Mouse (Mus musculus) lung, postnatal 14 days (tissue): ENCODE data around the gene Trpv5.
A peak's percentile ranks its signal among the peaks of the same experiment; 100 is the strongest.

Experiments
- DNase-seq: peaks from one replicate; pipeline ENCODE4 v3.0.0; 2021

The Trpv5 gene

DNA sequence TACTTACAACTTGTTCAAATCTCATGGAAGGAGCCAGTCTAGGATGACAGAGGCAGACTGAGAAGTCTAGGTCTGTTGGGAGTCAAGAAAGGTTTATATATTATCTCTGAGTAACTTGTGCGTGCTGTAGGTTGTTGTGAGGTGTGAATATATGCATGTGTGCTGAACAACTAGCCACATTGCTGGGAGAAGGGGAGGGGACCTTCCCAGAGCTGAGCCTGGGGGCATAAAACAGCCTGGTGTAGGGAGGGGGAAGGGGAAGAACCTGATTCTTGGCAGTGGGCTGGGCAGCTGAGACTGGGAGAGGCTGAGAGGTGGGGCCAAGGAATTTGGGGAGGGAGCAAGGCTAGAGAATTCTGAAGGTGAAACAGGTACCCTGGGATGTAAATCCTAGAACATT lies at the start of gene Trpv5:
Gene Trpv5 (minus strand): TSS at position 101 of the 400 bp plus-strand sequence.
- DNase-seq: no peak

- DNase-seq: no peak
These were observed 47.5 kb upstream of the Trpv5 start for GRCm38 (mm10) chr6:41727989-41728609.

GRCm38 (mm10) chr6:41721430-41721829 lies 40.9 kb upstream of the Trpv5 start:
- no peak for DNase-seq

- DNase-seq: no peak
These were observed 29.7 kb upstream of the Trpv5 start for GRCm38 (mm10) chr6:41710281-41710680.

DNA sequence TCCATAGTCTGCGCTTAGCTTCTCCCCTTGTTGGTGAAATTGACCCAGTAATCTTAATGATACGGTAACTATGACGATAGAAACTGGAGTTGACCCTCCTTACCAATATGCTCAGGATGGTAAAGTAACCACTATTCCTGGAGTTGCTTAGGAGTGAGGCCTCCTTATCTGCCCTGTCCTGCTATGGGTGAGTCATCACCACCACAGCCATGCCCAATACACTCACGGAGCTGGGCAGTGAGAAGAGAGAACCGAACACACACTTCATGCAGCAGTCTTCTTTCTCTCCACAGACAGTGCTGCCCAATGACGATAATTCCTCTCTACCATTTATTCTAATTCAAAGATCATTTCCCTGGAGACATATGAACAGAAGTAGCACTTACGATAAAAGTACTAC lies 25.7 kb upstream of the Trpv5 start:
- DNase-seq: no peak

DNA sequence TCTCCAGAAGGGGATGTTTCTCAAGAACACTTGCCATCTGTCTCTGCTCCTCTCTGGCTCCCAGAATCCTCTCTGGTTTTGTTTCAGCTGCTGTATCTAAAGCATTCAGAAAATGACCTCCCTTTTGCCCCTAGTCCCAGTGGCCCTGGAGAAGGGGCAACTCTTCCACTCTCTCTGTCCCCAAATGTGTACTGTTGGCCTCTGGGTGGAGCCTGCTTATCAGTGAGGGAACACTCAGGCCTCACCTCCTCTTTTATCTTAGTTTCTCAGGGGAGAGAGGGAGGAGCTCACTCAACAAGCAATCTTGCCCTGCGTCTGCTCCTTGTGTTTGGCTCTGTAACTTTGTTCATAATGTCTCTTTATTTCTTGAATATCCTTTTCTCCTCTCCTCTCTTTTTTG lies 23.6 kb upstream of the Trpv5 start, which contains the start of gene Kel:
Gene Kel (minus strand): TSS at position 217 of the 400 bp plus-strand sequence.
- no peak for DNase-seq

DNA sequence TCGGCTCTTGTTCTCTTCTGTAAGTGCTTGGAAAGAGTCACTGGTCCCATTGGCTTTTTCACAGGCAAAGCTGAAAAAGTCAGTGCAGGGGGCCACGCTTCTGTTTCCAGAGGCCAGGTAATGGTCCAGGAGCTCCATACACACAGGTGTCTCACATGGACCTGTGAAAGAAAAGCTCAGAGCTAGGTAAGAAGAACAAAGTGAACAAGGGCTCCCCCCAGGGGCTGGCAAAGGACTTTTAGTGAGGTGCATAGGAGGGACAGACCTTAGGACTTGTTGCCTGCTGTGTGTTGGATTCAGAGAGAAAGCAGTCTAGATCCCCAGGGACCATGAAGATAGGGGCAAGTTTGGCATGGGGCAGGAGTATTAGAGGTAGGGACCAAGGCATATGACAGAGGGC lies 22.4 kb upstream of the Trpv5 start:
- peak; percentile 22 for DNase-seq

DNA sequence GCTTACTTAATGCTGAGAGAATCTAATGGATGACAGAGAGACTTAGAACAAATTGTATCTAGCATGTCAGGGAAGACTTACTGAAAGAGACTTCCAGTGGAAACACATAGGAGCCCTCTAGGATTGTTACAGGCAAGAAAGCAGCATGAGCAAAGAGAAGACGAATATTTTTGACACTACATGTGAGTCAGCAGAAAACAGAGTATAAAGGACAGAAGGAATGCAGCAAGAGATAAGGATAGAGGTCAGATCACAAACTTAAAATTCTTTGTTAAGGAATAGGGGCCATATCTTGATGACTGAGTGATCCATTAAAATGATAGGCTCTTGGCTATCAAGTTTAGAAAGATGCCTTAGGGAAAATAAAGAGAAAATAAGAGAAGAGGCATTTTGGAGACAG lies 20.7 kb upstream of the Trpv5 start:
- no peak for DNase-seq

DNA sequence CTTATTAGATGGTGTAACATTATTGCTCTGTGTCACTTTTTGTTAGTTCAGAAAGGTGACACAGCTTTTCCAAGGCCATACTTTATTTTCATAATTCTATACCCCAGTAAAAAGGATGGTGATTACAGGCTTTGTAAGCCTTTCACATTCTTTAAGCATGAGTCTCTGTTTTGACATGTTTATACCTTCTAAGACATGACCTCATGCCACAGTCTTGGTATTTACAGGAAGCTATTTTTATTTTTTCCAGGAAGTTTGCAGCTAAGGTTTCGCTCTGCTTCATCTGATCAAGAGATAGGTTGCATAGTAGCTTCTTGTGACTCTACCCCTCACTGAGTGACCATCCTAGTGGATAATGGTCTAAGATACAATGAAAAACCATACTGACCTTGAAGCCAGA lies 13.8 kb upstream of the Trpv5 start:
- DNase-seq: no peak

- DNase-seq: no peak
These were observed 11.6 kb upstream of the Trpv5 start for GRCm38 (mm10) chr6:41692200-41692599.

- no peak for DNase-seq
These were observed 5.0 kb upstream of the Trpv5 start for GRCm38 (mm10) chr6:41685596-41685995.

GRCm38 (mm10) chr6:41684911-41685310 lies 4.3 kb upstream of the Trpv5 start:
- DNase-seq: no peak

DNA sequence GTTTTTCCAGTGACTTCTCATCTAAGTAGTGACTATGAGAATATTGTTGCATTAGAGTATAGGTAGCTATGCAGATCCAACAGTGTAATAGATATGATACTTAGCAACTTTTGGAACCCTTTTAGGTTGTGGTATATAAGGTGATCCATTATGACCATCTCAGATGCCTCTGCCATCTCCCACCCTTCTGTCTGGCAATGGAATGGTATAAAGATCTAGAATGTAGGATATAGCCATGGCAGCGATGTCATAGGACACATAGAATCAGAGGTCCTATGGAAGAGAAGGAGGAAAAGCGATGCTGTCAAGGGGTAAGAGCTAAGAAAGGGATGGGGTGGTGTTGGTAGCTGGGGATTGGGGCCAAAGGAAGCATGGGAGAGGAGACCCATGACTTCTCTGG lies 3.6 kb upstream of the Trpv5 start, which contains the start of gene Llcfc1:
Gene Llcfc1 (plus strand): TSS at position 301 of the 400 bp plus-strand sequence.
- no peak for DNase-seq

DNA sequence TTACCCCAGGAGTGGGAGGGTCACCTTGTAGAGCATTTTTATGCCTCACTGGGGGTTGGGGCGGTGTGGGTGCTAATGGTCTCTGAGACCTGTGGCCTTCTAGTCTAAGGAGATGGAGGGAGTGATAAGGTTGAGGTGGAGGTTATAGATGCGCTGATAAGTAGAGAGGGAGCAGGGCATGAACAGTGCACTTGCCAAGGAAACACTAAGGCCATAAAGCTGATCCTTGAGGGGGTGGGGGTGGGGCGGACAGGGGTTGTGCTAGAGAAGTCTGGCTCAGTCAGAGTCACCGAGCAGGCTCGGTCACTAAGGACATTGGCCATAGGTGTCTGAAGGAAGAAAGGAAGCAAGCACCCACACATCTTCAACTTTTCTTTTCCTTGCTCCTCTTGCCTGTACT lies 1.1 kb upstream of the Trpv5 start:
- no peak for DNase-seq

- no peak for DNase-seq
These were observed 4.0 kb downstream of the Trpv5 start for GRCm38 (mm10) chr6:41676530-41676929.

GRCm38 (mm10) chr6:41662320-41662719 lies 18.2 kb downstream of the Trpv5 start:
- peak; percentile 20 for DNase-seq

DNA sequence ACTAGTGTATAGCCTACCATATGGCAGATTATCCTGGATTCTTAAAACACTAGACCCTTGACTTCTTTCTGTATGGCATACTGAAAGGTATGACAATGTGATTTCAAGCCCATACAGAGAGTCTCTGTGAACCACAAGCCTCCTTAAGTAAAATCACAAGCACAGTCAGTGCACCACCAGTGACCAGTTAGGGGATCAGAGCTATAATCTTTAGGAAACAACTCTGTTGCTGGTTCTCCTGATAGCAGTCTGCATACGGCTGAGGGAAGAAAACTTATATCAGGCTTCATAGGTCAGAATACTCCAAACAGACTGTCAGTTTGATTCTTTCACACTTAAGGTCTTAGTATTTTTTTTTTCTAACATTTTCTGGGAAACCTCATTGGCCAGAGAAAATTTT lies 22.1 kb downstream of the Trpv5 start:
- no peak for DNase-seq

GRCm38 (mm10) chr6:41654648-41655047 lies 25.9 kb downstream of the Trpv5 start:
- DNase-seq: no peak

DNA sequence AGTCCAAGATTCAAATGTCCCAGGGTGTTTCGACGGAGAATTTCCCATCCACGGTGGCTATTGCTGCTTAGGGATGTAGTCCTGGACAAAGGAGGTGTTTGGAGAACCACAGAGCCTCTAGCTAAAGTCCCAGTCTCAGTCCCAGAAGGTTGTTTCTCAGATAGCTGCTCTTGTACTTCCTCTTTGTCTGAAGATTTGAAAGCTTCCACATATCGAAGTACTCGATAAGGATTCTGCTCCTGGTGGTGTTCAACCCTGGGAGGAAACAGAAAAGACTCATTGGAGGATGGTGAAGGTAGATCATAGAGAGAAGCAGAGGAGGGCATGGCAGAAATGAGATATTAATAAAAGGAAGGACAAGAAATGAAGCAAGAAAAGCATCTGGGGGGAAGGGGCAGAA lies 27.4 kb downstream of the Trpv5 start:
- DNase-seq: no peak

DNA sequence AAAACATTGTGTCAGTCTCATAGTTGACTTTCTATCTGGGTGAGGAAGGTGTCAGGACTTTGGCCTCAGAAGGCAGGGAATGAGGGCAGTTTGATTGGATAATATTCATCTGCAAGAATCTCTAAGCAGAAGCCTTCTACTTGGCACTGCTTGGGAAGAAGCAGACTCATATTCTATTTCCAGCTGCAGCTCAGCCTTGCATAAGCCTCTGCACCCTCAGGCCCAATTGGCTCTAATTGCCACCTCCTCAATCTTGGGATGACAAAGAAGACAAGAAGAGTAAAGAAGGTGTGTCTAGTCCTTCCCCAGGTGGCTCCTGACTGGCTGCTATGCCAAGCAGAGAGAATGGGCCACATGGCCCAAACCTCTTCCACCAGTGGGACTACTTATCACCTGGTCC lies 33.9 kb downstream of the Trpv5 start:
- no peak for DNase-seq

DNA sequence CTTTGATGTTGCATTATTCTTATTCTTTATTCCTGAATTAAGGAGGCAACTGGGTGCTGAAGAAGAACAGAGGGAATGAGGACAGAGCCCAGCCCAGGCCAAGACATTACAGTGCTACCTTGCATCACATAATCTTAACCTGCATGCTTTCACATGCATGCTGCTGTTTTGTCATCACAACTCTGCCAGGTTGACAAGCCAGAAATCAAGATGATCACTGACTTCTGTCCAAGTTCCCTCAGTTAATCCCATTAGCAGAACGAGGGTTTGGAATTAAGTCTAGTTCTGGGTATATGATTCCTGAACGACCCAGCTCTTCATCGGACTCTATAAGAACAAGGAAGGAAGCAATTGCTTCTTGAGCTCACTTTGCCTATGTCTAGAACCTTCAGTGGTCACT lies 34.3 kb downstream of the Trpv5 start:
- DNase-seq: no peak

DNA sequence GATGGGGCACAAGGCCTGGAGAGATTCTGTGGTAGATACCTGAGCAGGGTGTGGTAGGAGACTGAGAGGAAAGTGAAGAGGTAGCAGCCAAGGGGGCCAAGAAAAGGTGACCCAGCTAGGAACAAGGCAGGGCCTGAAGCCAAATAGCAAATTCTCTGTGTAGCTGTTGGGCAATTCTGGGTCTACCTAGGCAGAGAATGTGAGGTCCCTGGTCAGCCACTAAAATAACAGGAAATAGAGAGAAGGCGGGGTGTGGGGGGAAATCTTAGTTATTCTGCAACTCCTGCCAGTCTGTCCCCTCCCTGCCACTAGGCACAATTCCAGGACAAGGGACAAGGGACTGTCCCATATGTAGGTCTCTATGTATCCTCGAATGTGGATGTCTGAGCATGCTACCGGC lies 37.3 kb downstream of the Trpv5 start:
- DNase-seq: peak; percentile 30

GRCm38 (mm10) chr6:41642765-41643164 lies 37.8 kb downstream of the Trpv5 start:
- DNase-seq: no peak

DNA sequence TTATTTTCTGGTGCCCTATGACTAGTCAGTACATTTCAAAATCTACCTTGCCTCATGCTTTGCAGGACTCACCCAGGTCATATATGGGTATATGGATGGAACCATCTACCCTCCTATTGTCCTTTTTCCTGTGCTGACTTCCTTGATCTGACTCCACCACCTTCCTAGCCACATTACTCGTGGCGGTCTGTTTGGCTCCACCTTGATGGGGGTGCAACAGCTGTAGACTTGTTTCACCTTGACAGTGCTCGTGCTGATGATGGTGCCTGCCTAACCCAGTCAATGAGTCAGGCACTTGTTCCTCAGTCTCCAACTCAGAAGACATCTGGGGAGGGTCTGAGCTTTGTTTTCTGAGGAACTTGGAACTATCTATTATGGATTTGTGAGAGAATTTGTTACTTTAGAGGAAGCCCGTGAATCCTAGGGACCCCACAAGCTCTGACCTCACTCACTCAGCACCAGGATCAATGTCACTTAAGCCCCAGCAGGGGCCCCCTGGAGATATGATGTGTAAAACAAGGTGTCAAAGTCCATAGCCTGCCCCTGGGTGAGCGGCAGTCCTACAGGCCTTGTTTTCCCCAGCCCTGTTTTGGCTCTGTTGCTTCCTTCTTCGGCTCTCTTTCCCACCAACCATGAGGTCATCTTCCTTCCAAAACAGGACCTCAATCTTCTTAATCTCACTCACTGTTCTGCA lies 39.2 kb downstream of the Trpv5 start:
- no peak for DNase-seq

GRCm38 (mm10) chr6:41640449-41640848 lies 40.1 kb downstream of the Trpv5 start:
- no peak for DNase-seq
